Mouse (Mus musculus): ENCODE results near the gene Med11.

- no peak for TF ChIP-seq EP300 (optimal IDR thresholded peaks at IDR 0.05)
- TF ChIP-seq CTCF (IDR thresholded peaks at IDR 0.05; ENCODE audit: low read depth): no peak
Observed at GRCm38 (mm10) chr11:70465824-70466223, 14.1 kb downstream of the Med11 start.

All from stomach, postnatal 0 days (tissue).